Mouse (Mus musculus) hematopoietic stem cell, adult 5-6 weeks (primary cell): ENCODE results near the gene Nod2. TPM values are rescaled to one million over a fixed set of nuclear protein-coding genes. Genes with fewer than 3 reads are reported as not detected.

ENCODE experiments used
- ATAC-seq, 2 experiments: fragments of 125-278 bp in 1 of 2; replicated peaks in 1 of 2; 2 replicates each; pipeline ENCODE4 v1.8.0; 2016 to 2017; ENCODE audit warnings: inconsistent platforms in 2 of 2, mild to moderate bottlenecking in 2 of 2, moderate number of reproducible peaks in 2 of 2, low read depth in 1 of 2, moderate TSS enrichment in 1 of 2; ENCODE audit not compliant: low FRiP score in 2 of 2, poor library complexity in 2 of 2, severe bottlenecking in 2 of 2, insufficient read depth in 1 of 2, low TSS enrichment in 1 of 2
- total RNA-seq: library from RNA; stranded (forward); fragments of 172-1452, 232-1000 nt; gene quantifications from 2 replicates; pipeline ENCODE4 v1.2.3, GENCODE M21; 2017

Gene Nod2
- total RNA-seq, 1 experiment from 2014 or later: 0.94 TPM

- no peak for ATAC-seq
Observed at GRCm38 (mm10) chr8:88664947-88665346, 17.8 kb downstream of the Nod2 start.

- peak; percentile 38 to 52 for ATAC-seq
Observed at GRCm38 (mm10) chr8:88666435-88666834, 19.3 kb downstream of the Nod2 start.

- ATAC-seq: peak; percentile 70 to 77
Observed at GRCm38 (mm10) chr8:88668400-88669086, 21.4 kb downstream of the Nod2 start.

GRCm38 (mm10) chr8:88670782-88671181 lies 23.7 kb downstream of the Nod2 start:
- ATAC-seq: no peak

- ATAC-seq: no peak
Observed at GRCm38 (mm10) chr8:88671575-88671974, 24.5 kb downstream of the Nod2 start.

GRCm38 (mm10) chr8:88673859-88674258 lies 26.7 kb downstream of the Nod2 start:
- no peak for ATAC-seq

GRCm38 (mm10) chr8:88675372-88676165 lies 28.5 kb downstream of the Nod2 start:
- ATAC-seq: no peak

- no peak for ATAC-seq
Observed at GRCm38 (mm10) chr8:88677071-88677470, 30.0 kb downstream of the Nod2 start.

GRCm38 (mm10) chr8:88680566-88680965 lies 33.5 kb downstream of the Nod2 start:
- ATAC-seq: no peak

- ATAC-seq: no peak
Observed at GRCm38 (mm10) chr8:88681046-88681445, 33.9 kb downstream of the Nod2 start.

GRCm38 (mm10) chr8:88683656-88684289 lies 36.7 kb downstream of the Nod2 start:
- ATAC-seq: no peak

GRCm38 (mm10) chr8:88686226-88686905 lies 39.3 kb downstream of the Nod2 start:
- ATAC-seq: no peak

GRCm38 (mm10) chr8:88686906-88687235 lies 39.8 kb downstream of the Nod2 start:
- ATAC-seq: no peak

GRCm38 (mm10) chr8:88689151-88689550 lies 42.0 kb downstream of the Nod2 start:
- ATAC-seq: no peak

- ATAC-seq: no peak
Observed at GRCm38 (mm10) chr8:88689891-88690290, 42.8 kb downstream of the Nod2 start.

- ATAC-seq: no peak
Observed at GRCm38 (mm10) chr8:88691342-88691948, 44.3 kb downstream of the Nod2 start.

- no peak for ATAC-seq
Observed at GRCm38 (mm10) chr8:88691961-88692360, 44.8 kb downstream of the Nod2 start.
